Mouse (Mus musculus) adrenal gland, postnatal 10 days (tissue): ENCODE measurements around the gene Ak4. TPM values are rescaled to one million over a fixed set of nuclear protein-coding genes. Genes with fewer than 3 reads are reported as not detected.
A peak's percentile ranks its signal among the peaks of the same experiment; 100 is the strongest.
"Not testable (repeated sequence)": the region's sequence is repeated elsewhere in the genome, so short reads cannot be mapped to it uniquely, and the experiment has no call there.

Source experiments
- DNase-seq: peaks from one replicate; pipeline ENCODE4 v3.0.0; 2021; ENCODE audit warnings: mixed read lengths
- total RNA-seq, 2 experiments: library from RNA; stranded (reverse); gene quantifications; 2 replicates each; pipeline ENCODE4 v1.2.3; 2021

The Ak4 gene
- total RNA-seq, 2 experiments from 2014 or later, result 10.2 to 26.9 TPM

DNA sequence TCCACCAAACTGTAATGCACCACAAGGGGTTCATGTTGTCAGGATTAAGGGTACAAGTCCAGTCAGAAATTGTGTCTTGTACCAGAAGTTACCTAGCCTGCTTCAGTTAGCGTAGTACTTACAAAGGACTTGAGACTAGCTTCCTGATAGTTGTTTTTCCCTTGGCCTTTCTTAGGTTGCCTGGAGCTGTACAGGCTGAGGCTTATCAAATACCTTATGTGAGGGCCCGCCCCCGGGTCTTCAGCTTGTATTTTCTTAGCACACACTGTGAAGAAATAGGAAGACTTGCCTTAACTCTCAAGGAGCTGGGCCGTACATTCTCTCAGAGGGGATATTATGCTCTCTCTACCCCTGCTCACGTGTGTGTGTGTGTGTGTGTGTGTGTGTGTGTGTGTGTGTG lies 4.5 kb downstream of the Ak4 start:
- no peak for DNase-seq

DNA sequence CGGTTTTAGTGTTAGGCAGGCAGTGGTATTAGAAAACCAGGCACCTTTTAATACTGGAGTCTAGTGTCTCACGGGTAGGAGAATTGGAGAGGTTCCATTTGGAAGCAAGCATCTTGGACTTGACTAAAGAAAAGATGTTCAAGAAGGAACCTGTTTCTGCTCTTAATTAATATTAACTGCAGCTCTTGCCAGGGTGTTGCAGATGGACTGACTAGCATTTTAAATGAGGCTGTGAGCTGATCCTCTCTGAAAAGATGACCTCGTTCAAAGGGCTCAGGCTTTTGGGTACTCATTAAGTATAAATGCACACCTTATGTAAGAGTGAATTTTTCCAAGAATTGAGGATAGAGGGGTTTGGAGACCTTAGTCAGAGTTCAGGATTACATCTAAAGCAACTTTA lies 5.4 kb downstream of the Ak4 start:
- no peak for DNase-seq

DNA sequence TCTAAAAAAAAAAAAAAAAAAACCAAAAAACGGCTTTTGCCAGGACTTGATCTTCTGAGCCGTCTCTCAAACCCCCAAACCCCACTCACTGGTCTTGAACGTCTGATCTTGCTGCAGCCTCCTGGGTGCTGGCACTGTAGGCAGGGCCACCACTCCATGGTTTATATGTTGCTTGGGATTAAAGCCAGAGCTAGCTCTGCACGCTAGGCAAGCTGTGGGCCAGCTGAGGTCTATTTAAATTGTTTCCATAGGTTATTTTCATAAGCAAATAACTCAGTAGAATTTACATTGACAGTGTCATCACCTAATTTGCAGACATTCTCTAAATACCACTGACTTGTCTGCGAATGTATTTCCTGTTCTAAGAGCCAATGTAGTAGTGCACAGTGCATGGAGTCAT lies 6.0 kb downstream of the Ak4 start:
- no peak for DNase-seq

DNA sequence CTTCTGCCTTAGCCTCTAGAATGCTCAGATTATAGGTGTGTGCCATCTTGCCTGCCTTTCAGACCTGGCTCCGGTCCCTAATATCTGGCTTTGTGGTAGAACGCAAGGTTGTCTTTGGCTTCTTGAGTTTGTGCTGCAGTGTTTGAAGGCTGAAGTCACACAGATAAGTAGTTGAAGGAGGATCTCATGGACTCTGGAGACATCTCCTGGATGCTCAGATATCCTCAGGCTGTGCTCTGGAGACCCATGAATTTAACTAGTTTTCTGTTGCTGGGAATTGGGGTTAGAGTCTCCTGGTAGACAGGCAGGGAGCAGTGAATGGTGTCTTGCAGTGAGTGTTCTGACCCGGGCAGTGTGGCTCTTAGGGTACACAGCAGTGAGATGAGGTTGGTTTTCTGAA lies 6.6 kb downstream of the Ak4 start:
- DNase-seq, result no peak

DNA sequence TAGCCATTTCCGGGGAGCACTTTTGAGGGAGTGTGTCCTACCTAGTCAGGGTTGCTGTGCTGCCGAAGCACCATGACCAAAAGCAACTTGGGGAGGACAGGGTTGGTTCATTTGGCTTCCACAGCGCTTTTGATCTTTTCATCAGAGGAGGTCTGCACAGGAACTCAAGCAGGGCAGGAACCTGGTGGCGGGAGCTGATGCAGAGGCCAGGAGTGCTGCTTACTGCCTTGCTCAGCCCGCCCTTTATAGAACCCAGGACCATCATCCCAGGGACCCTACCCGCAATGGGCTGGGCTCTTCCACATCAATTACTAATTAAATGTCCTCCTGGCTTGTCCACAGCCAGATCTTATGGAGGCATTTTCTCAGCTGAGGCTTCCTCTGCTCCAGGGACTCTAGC lies 7.5 kb downstream of the Ak4 start:
- DNase-seq, result no peak

DNA sequence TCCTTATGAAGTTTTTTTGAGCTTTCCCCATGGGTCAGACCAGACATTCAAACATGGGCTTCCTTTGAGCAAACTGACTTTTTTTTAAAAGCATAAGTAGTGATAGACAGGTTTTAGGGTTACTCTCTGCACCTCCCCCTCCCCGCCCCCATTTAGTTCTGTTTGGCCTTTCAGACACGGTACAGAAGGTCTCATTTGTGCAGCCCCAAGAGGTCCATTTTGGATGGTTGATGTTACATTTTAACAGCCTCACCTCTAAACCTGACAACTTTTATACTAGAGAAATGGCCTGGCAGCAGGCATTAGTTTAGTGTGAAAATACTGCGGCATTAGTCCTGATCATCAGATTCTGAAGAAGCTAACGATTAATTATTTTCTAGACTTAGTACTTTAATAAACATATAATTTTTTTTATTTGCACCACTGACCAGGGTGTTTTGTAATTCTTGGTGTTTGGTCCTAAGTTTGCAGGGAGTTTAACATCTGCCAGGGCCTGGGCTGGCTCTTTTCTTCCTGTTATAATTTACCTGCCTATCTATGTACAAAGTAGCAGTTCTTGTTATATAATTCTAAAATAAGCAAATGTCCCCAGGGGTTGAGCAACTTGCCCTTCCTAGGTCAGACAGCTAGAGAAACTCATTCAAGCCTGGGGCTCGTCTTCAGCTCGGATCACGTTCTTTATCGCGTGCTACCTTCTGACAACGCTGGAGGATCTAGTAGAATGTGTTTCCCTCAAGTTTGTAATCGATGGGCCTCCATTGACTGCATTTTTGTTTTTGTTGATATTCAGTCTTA lies 9.0 kb downstream of the Ak4 start:
- DNase-seq, result no peak

DNA sequence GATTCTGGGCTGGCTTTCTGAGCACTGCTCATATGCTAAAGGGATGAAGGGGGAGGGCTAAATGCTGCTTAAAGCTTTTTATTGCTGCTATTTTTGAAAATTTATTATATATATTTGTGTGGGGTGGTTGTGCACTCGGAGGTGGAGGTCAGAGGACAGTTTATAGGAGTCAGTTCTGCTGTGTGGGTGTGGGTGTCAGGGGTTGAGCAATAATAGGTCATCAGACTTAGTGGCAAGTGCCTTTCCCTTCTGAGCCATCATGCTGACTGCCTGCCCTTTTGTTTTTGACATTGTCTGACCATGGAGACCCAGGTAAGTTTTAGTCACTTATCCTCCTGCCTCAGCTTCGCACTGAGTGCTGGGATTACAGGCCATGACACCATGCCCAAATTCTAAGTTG lies 10.0 kb downstream of the Ak4 start:
- no peak for DNase-seq

DNA sequence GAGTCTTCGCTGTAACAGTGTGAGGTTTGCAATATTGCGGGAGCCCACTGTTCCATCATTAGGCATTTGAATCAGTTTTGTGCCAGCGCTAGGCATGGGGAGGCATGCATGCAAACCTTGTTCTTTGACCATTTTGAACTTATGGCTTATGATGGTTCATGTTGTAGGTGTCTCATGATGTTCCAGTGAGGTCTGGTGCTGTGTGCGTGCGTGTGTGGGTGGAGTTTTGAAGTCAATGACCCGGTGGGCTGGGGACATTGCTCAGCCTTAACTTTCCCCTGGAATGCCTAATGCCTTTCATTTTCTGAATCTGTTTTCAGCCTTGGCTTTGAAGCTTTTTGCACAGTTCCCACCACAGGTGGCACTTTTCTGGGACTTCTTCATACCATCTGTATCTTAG lies 10.9 kb downstream of the Ak4 start:
- no peak for DNase-seq

DNA sequence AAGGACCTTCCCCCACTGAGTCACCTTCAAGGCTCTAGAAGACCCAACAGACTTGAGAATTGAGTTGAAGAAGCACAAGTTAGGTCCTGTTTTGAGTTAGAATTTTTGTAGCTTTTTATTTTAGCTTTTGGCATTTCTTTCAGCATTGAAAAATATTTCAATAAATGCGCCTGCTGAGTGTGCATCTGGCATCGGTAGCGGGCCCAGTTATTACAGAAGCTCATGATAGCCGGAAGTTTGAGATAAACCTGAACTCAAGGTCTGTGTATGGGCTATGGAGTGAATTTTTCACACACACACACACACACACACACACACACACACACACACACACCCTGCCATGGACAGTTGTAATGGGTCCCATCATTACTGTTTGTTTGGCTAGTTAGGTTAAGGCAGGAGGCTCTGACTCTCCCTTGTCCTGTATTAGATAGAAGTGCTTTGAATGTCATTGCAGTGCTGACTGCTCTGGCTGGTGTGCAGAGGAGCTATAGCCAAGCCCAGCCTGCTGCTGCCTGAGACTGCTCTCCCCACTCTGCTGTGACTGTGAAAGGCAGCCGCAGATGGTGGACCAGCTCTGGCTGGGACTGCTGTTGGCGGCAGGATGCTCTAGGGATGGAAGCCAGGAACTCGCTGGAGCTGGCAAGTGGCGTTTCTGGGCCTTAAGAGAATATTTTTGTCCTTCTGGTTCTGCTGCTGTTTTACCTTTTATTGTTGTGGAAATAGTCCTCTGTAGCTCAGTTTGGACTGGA lies 17.9 kb downstream of the Ak4 start:
- peak; percentile 27 for DNase-seq

DNA sequence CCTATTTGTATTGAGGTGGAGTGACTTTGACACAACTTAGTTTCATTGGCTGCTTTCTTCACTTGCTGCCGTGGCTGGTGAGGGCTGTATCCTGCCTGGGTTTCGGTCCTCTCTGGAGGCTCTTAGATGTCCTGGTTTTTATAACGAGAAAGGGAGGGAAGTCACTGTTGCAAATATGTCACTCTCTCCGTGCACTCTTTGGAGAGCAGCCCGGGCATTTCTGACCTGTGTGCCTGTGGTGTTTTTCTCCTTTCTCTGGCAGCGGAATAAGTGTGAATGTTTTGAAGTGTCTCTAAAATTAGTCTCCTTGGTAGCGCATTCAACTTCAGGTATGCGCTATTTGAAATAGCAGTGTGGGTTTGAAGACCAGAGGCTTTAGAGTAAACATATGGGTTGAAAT lies 19.2 kb downstream of the Ak4 start:
- no peak for DNase-seq

DNA sequence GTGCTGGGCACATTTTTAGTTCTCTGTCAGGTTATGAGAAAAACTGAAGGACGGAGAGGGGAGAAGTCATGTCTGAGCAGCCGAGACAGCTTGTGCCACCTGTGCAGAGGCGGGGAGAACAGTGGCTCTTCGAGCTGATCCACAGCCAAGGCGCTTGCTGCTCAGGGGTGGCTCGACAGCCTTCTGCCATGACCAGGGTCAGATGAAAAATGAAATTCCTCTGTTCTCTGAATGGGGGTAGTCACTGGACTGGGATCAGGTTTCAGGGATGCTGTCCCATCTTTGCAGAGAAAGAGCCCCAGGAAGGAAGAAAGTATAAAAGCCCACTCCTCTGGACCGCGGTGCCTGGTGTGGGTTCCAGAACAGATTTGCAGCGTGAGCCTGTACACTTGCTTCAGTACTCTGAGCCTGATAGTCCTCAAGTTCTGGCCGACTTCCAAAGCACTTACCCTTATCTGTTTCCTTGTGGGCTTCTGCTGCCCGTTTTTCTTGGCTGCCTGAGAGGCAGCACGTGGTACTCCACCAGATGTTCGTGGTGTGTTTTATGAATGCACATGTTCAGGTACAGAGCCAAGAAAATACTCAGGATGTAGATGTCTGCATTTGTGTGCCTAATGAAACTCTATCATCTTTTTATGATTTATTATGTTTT lies 20.8 kb downstream of the Ak4 start:
- DNase-seq, result peak; percentile 55

DNA sequence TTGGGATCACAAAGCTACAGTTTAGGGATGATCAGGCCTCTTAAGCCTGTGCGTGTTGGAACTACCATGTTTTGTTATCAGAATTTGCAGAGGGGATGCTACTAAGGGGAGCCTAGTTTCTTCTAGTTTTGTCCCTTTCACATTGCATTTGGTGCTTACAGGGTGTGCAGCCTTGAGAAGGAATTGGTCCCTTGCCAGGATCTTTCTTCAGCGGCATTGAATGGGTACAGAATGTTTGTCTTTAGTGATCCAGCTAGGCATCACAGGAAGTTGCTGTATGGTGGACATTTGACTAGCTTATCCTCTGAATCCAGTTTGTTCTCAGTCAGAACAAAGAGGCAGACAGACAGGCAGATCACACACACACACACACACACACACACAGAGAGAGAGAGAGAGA lies 23.7 kb downstream of the Ak4 start:
- DNase-seq, result peak; percentile 47

DNA sequence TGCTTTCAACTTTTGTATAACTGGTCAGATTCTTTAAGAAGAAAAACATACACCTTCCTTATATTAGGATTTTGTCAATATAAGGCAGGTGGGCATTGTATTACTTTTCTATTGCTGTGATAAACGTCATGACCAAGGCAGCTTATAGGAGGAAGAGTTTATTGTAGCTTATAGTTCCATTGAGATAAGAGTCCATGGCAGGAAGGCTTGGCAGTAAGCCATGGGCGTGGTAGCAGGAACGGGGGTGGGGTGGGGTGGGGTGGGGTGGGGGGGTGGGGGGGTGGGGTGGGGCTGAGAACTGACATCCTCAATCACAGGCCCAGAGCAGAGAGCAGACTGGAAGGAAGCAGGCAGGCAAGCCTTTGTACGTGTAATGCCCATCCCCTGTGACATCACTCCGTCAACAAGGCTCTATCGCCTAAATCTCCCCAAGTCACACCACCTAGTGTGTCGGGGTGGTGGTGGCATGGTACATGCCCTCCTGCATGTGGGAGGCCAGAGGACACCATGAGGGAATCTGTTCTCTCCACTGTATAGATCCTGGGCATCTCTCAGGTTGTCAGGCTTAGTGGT lies 24.4 kb downstream of the Ak4 start:
- no peak for DNase-seq

DNA sequence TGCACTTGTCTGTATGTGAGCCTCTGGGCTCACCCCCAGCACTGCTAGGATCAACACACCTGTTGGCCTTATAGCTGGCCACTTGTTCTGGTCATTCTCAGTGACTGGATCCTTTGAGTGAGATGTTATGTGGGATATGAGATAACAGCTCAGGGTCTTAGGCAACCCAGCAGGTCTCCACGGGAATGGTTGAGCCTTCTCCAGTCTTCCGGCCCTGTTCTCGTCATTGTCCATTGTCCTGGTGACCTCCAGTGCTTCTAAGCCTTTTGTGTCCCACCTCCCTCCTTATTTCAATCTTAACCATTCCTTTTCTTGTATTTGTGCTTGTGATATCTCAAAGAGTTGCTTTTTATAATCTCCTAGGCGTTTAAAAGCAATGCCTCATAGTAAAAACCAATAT lies 26.6 kb downstream of the Ak4 start:
- no peak for DNase-seq

DNA sequence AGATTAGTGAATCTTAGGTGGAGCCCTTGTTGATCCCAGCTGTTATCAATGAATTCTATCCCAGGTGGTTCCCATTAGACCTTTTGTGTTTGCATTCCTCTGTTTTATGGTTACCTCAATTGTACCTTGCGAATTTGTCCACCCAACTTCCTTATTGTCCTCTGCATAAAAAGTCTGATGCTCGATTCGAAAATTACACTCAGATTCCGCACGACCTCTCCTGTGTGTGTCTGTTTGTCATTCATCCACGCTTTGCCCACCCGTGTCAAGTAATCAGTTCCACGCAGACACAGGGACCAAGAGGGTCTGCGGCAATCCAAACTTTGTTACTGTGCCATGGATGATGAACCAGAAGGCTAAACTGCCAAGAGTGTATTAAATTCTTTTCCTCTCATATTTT lies 27.5 kb downstream of the Ak4 start:
- DNase-seq, result not testable (repeated sequence)

DNA sequence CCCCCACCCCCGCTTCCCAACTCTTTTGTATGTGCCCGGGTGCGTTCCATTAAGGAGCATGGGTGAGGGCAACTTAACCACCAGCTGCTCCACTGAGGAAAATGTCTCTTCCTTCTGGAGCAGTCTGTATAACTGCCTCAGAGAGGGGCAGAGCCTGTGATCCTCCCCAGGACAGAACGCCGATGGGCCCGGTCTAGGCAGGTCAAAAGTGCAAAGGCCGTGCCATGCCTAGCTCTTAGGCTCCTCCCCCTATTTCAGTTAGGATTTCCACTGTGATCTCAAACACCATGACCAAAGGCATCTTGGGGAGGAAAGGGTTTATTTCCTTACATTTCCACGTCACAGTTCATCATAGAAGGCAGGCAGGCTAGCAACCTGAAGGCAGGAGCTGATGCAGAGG lies 29.6 kb downstream of the Ak4 start:
- DNase-seq, result no peak

DNA sequence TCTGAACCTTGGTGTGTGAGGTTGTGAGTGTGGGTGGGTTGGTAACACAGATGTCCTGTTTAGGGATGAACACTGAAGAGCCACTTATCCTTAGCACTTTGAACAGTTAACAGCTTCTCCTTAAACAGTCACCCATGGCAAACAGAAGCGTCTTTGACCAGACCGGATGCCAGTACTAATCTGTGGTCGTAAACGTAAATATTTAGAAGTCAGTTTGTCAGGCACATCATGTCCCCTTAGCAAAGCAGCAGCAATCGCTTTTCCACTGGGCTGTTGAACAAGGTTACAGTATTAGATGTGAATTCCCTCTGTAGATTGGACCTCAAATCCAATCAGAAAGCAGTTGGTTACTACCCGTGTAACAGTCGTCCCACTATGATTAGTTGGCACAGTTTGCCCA lies 30.3 kb downstream of the Ak4 start:
- DNase-seq, result no peak

DNA sequence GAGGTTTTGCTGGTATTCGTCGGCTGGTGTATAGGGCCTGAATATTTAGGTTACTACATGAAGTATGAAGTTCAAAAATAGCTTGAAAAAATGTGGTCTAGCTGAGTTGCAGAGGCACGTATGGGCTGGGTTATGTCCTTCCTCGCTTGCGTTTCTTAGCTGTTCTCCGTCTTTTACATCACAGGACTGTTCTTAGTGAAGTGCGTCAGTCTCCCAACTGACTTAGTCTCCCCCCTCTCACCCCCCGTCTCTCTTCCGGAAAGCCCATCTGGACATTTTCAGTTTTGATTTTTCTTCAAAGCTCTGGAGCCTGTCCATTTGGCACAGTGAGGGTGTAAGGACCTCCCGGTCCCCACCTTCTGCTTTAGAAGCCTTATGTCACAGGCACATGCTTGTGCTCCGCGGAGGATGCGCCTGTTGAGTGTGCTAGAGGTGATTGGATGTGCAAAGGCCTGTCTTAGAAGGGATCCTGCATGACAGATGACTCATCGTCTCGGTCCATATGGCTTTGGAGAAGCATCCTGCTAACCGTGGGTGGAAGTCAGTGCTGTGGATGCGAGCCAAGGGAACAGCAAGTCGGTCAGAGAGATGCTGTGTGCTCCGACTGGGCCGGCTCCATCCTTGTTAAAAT lies 31.2 kb downstream of the Ak4 start:
- DNase-seq, result no peak

DNA sequence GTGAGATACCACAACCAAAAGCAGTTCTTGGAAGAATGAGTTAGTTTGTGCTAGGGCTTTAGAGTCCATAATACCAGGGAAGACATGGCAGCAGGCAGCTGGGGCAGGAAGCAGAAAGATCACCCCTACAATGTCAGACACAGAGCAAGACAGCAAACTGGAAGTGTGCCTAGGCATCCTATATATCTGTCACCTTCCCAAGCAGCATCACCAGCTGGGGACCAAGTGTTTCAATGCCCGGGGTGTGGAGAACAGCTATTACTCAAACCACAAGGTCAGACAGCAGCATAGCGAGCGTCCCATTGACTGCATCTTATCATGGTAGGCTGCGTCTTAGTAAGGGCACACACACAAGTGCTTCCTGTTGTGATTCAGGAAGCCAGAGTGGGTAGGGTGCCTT lies 32.0 kb downstream of the Ak4 start:
- DNase-seq, result no peak

DNA sequence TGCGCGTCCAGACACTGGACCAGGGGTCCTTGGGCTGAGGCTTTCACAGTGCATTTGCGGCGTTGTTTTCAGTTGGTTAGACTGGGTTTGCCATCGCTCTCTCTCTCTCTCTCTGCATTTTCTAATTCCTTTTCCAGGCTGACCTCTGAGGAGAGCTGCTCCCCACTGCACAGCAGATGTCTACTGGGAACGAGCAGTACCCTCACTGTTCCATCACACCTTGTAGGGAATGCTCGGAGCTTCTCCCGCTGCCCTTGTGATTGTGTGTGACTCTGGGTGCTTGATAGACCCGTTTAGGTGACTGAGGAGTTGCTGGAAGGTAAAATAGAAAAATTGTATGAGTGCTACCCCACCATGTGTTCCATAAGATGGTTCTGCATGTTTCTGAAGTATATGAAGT lies 33.8 kb downstream of the Ak4 start:
- no peak for DNase-seq

DNA sequence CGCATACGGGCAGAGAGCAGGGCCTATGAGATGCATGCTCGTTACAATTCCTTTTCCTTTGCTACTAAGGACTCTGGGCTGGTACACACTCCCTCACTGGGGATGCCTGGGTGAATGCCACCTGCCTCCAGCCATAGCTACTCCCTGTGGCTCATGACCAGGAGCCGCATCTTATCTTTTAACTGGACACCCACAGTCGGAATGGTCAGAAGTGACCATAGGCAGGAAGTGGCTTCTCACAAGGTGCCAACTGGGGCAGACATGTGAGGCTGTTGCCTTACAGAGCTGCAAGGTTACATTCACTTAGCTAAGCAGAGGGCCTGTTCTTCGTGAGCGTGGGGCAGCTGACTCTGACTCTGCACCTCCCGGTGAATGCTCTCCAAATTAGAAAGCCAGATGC lies 38.1 kb downstream of the Ak4 start:
- no peak for DNase-seq

DNA sequence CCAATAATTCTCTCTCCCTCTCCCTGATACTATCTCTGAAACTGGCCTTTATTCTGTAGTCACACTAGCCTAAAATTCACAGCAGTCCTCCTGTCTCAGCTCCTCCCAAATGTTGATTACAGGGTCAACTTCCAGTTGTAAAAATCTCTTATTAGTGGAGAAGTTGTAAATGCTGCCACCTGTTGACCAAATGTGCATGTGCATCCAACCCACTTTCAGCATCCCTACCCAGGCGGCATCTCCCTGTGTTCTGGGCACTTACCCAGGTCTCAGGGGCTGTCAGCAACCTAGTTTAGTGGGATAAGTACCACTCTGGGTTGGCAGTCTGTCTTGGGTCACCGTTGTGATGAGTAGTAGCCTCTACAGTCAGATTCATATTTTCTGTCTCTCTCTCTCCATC lies 39.3 kb downstream of the Ak4 start:
- peak; percentile 69 for DNase-seq

DNA sequence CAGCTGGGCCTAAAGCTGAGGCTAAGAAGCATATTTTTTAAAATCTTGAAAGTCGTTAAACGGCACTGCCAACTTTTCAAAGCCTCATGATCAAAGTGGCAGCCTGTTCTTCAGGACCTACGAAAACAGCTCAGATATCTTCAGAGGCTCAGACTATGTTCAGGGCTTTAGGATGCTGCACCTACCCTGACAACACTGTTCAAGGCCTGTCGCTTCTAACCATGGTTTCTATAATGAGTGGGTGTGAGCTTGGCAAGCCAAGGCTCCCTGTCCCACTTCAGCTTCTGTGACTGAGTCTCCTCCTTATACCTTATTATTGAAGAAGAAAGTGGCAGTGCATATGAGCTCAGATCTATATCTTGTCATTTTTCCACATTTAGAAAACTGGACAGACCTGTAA lies 40.3 kb downstream of the Ak4 start:
- no peak for DNase-seq
